Mouse (Mus musculus): ENCODE data around the gene Psenen.

The Psenen gene

GRCm38 (mm10) chr7:30588676-30589434 lies 25.4 kb upstream of the Psenen start, which contains the start of gene Kmt2b:
Kmt2b (minus strand) TSS chr7:30588726.
- DNase-seq (ENCODE audit: low spot score in 2 of 2), result peak; percentile 95 to 97

- DNase-seq (ENCODE audit: low spot score in 2 of 2), result peak; percentile 55 to 68
These were observed 24.6 kb upstream of the Psenen start for GRCm38 (mm10) chr7:30587842-30588667.

- DNase-seq (ENCODE audit: low spot score in 2 of 2), result no peak
These were observed 23.1 kb upstream of the Psenen start for GRCm38 (mm10) chr7:30586455-30587020.

- no peak for DNase-seq (ENCODE audit: low spot score in 2 of 2)
These were observed 21.7 kb upstream of the Psenen start for GRCm38 (mm10) chr7:30585170-30585569.

GRCm38 (mm10) chr7:30584339-30584738 lies 20.9 kb upstream of the Psenen start:
- DNase-seq (ENCODE audit: low spot score in 2 of 2), result no peak

- DNase-seq (ENCODE audit: low spot score in 2 of 2), result no peak
These were observed 18.1 kb upstream of the Psenen start for GRCm38 (mm10) chr7:30581547-30581946.

GRCm38 (mm10) chr7:30579950-30580349 lies 16.5 kb upstream of the Psenen start:
- no peak for DNase-seq (ENCODE audit: low spot score in 2 of 2)

- DNase-seq (ENCODE audit: low spot score in 2 of 2), result no peak
These were observed 9.5 kb upstream of the Psenen start for GRCm38 (mm10) chr7:30572969-30573368.

GRCm38 (mm10) chr7:30572389-30572788 lies 9.0 kb upstream of the Psenen start:
- DNase-seq (ENCODE audit: low spot score in 2 of 2), result no peak

- no peak for DNase-seq (ENCODE audit: low spot score in 2 of 2)
These were observed 4.1 kb upstream of the Psenen start for GRCm38 (mm10) chr7:30567555-30567954.

- no peak for DNase-seq (ENCODE audit: low spot score in 2 of 2)
These were observed 2.6 kb upstream of the Psenen start for GRCm38 (mm10) chr7:30566033-30566432.

GRCm38 (mm10) chr7:30564970-30565571 lies 1.6 kb upstream of the Psenen start, which contains the start of gene Igflr1:
Igflr1 (plus strand) TSS chr7:30565427.
- DNase-seq (ENCODE audit: low spot score in 2 of 2), result no peak

GRCm38 (mm10) chr7:30563906-30564280 lies 466 bp upstream of the Psenen start:
- no peak for DNase-seq (ENCODE audit: low spot score in 2 of 2)

GRCm38 (mm10) chr7:30562526-30563116 lies 806 bp downstream of the Psenen start:
- DNase-seq (ENCODE audit: low spot score in 2 of 2), result no peak

GRCm38 (mm10) chr7:30560296-30560695 lies 3.1 kb downstream of the Psenen start:
- DNase-seq (ENCODE audit: low spot score in 2 of 2), result no peak

- DNase-seq (ENCODE audit: low spot score in 2 of 2), result peak; percentile 97 to 98
These were observed 3.9 kb downstream of the Psenen start, which contains the start of gene Lin37 for GRCm38 (mm10) chr7:30559443-30559954. Lin37 (minus strand) TSS chr7:30559838.

- DNase-seq (ENCODE audit: low spot score in 2 of 2), result no peak
These were observed 4.6 kb downstream of the Psenen start for GRCm38 (mm10) chr7:30558656-30559442.

- DNase-seq (ENCODE audit: low spot score in 2 of 2), result no peak
These were observed 5.4 kb downstream of the Psenen start for GRCm38 (mm10) chr7:30557901-30558514.

- no peak for DNase-seq (ENCODE audit: low spot score in 2 of 2)
These were observed 6.4 kb downstream of the Psenen start for GRCm38 (mm10) chr7:30556894-30557536.
